ENCODE assay signal across 17 mouse cellular contexts in genomic region chr19:37937092-37937491, GRCm38 (mm10).
DNase-seq lines count a peak whose midpoint lies in the region; ATAC-seq and TF ChIP-seq lines count a peak whose summit lies in the region.
"Had no signal": no experiment of that assay in that cellular context is flagged by ENCODE, and none has a peak within 500 bp of the region (broad histone marks: within the 10 kb centered on the region; RNA-seq: fewer than 3 reads in every experiment).

No protein-coding gene starts in this region.

- peak; percentile 74 for TF ChIP-seq CTCF in hindbrain, postnatal 0 days (IDR thresholded peaks at IDR 0.05; ENCODE audit: low read depth)
- peak; percentile 8; the same call in 1 of the 2 replicates for TF ChIP-seq CTCF in lung, adult 2 months (IDR thresholded peaks at IDR 0.05; ENCODE audit: insufficient read depth, low read length)

- no peak overlapping the region for H3K27ac ChIP-seq in hindbrain, postnatal 0 days
- no peak overlapping the region for H3K27ac ChIP-seq in hindbrain, embryonic 11.5 days (ENCODE audit: low read depth, low read length)
- H3K27ac ChIP-seq: embryonic facial prominence, embryonic 13.5 days; forebrain, embryonic 10.5 days; hindbrain, embryonic 15.5 days; limb, embryonic 15.5 days had no signal

- no peaks in the 10 kb centered on the region for H3K27me3 ChIP-seq in hindbrain, postnatal 0 days (ENCODE audit: insufficient read depth, low read length)
- H3K27me3 ChIP-seq in hindbrain, embryonic 11.5 days (ENCODE audit: control insufficient read depth, insufficient read depth, low read length), result no peaks in the 10 kb centered on the region
- H3K27me3 ChIP-seq: embryonic facial prominence, embryonic 13.5 days; hindbrain, embryonic 15.5 days; limb, embryonic 15.5 days had no signal

- no peaks in the 10 kb centered on the region for H3K4me1 ChIP-seq in hindbrain, postnatal 0 days (ENCODE audit: insufficient read depth, low read length)
- no peaks in the 10 kb centered on the region for H3K4me1 ChIP-seq in hindbrain, embryonic 11.5 days (replicated peaks; ENCODE audit: control insufficient read depth, insufficient read depth, low read length)
- H3K4me1 ChIP-seq in lung, adult 2 months (ENCODE audit: control insufficient read depth, insufficient read depth, low read length), result no peaks in the 10 kb centered on the region
- H3K4me1 ChIP-seq: embryonic facial prominence, embryonic 13.5 days; forebrain, embryonic 10.5 days; hindbrain, embryonic 15.5 days; limb, embryonic 15.5 days had no signal

- no peak for TF ChIP-seq POLR2A in lung, adult 2 months (IDR thresholded peaks at IDR 0.05; ENCODE audit: borderline replicate concordance, extremely low read depth, low read depth, low read length)

- H3K4me2 ChIP-seq in hindbrain, postnatal 0 days (ENCODE audit: low read depth, low read length), result no peak overlapping the region
- H3K4me2 ChIP-seq in hindbrain, embryonic 11.5 days (replicated peaks; ENCODE audit: low read depth, low read length), result no peak overlapping the region
- H3K4me2 ChIP-seq: embryonic facial prominence, embryonic 13.5 days; hindbrain, embryonic 15.5 days; limb, embryonic 15.5 days; midbrain, embryonic 11.5 days had no signal

- peak; percentile 64 for DNase-seq in embryo, embryonic 10.5 days (ENCODE audit: low spot score)
- no peak for DNase-seq in embryo, embryonic 10 days (ENCODE audit: low spot score)
- DNase-seq in hindbrain, postnatal 0 days (ENCODE audit: low spot score), result peak; percentile 57
- no peak for DNase-seq in hindbrain, embryonic 11.5 days (ENCODE audit: low spot score)
- DNase-seq in lung, adult 2 months, result no peak
- DNase-seq in lung, postnatal 10 days, result no peak
- DNase-seq in adipocyte (ENCODE audit: low spot score), result peak; percentile 29
- no peak for DNase-seq in right cerebral cortex, adult 18-20 months
- DNase-seq: adrenal gland, postnatal 36 days; cerebellum, adult 9-11 months; kidney, adult 9 months; right cerebral cortex, postnatal 25 days had no signal

- no peak for ATAC-seq in hindbrain, postnatal 0 days
- no peak for ATAC-seq in hindbrain, embryonic 11.5 days (ENCODE audit: low FRiP score)

- H3K4me3 ChIP-seq in hindbrain, postnatal 0 days (ENCODE audit: low read length), result no peak overlapping the region
- no peak overlapping the region for H3K4me3 ChIP-seq in hindbrain, embryonic 11.5 days (ENCODE audit: low read depth, low read length)
- no peak overlapping the region for H3K4me3 ChIP-seq in lung, adult 2 months (replicated peaks; ENCODE audit: extremely low read depth, low read depth, low read length)
- H3K4me3 ChIP-seq: embryonic facial prominence, embryonic 13.5 days; forebrain, embryonic 10.5 days; hindbrain, embryonic 15.5 days; limb, embryonic 15.5 days had no signal

- H3K36me3 ChIP-seq in hindbrain, postnatal 0 days (ENCODE audit: insufficient read depth, low read length), result no peaks in the 10 kb centered on the region
- H3K36me3 ChIP-seq in hindbrain, embryonic 11.5 days (ENCODE audit: control insufficient read depth, insufficient read depth, low read length), result no peaks in the 10 kb centered on the region
- H3K36me3 ChIP-seq: forebrain, embryonic 10.5 days; hindbrain, embryonic 15.5 days had no signal

- no peaks in the 10 kb centered on the region for H3K9me3 ChIP-seq in hindbrain, postnatal 0 days (ENCODE audit: low read length)
- H3K9me3 ChIP-seq in hindbrain, embryonic 11.5 days (ENCODE audit: control insufficient read depth, low read length), result no peaks in the 10 kb centered on the region
- H3K9me3 ChIP-seq: embryonic facial prominence, embryonic 13.5 days; forebrain, embryonic 10.5 days; hindbrain, embryonic 15.5 days; limb, embryonic 15.5 days had no signal

- no peak overlapping the region for H3K9ac ChIP-seq in hindbrain, postnatal 0 days (replicated peaks; ENCODE audit: low read length)
- H3K9ac ChIP-seq in hindbrain, embryonic 11.5 days (ENCODE audit: low read depth, low read length), result no peak overlapping the region
- H3K9ac ChIP-seq: embryonic facial prominence, embryonic 13.5 days; hindbrain, embryonic 15.5 days; limb, embryonic 15.5 days had no signal

Comparison
In these comparisons a context has a peak if more than half of its experiments do, and no peak if none do; other contexts are left out.
1. DNase-seq: peak in embryo, embryonic 10.5 days (single experiment), hindbrain, postnatal 0 days (single experiment) and adipocyte (single experiment); none in embryo, embryonic 10 days (single experiment), hindbrain, embryonic 11.5 days (single experiment), lung, adult 2 months (single experiment), lung, postnatal 10 days (single experiment) and right cerebral cortex, adult 18-20 months (single experiment).